Mouse (Mus musculus) left cerebral cortex, postnatal 25 days (tissue): ENCODE results near the gene Itgal. TPM values are rescaled to one million over a fixed set of nuclear protein-coding genes. Genes with fewer than 3 reads are reported as not detected.
"Not testable (repeated sequence)": the region's sequence is repeated elsewhere in the genome, so short reads cannot be mapped to it uniquely, and the experiment has no call there.

Experiments
- DNase-seq, 2 experiments: peaks; one replicate each; pipeline ENCODE4 v3.0.0; 2022; ENCODE audit warnings: low spot score in 2 of 2, mixed read lengths in 1 of 2
- intact Hi-C: fragments of 180-260 bp; cut with DNase I; formaldehyde crosslinking; loops from one replicate; pipeline ENCODE4 v1.15.1; 2025
- total RNA-seq, 2 experiments: library from RNA; stranded (reverse); gene quantifications; 2 replicates each; pipeline ENCODE4 v1.2.3; 2021

The Itgal gene
- total RNA-seq, 2 experiments from 2014 or later, result 0.34 to 0.94 TPM

- intact Hi-C loops, result no loop called here
These were observed 30.6 kb downstream of the Itgal start for GRCm38 (mm10) chr7:127326685-127327084.

DNA sequence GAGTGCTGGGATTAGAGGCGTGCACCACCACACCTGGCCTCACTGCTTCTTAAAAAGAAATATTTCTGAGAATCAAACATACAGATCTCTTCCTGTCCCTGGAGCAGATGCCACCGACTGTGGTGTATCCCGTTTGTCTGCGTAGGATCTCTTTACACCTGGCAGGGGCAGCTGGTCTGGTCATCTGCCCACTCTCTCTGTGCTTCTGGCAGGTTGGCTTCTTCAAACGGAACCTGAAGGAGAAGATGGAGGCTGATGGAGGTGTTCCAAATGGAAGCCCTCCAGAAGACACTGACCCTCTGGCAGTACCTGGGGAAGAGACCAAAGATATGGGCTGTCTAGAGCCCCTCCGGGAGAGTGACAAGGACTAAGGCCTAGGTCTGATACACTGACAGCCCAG, 37.2 kb downstream of the Itgal start:
- DNase-seq, result no peak
- intact Hi-C loops, result no loop called here

More at GRCm38 (mm10) chr7:127326685-127327084, 30.6 kb downstream of the Itgal start:
- peak in 1 of 2 experiments; percentile 57 for DNase-seq

DNA sequence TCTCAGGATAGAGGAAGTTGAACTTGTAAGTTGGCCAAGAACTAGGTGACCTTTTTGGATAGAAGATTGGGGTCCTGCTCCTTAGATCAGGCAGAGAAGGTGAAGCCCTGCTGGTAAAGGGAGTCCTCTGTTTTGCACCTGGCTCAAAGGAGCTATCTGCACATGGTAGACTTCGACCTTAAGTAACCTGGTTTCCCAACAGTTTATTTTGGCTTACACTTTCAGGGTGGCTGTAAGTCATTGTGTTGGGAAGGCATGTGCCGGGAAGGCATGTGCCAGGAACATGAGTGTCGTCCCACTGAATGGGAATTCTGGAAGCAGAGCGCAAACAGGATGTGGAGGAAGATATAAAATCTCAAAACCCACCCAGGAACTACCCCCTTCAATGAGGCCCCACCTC, 39.5 kb downstream of the Itgal start:
- DNase-seq, result no peak
- intact Hi-C loops, result no loop called here

- intact Hi-C loops, result no loop called here
These were observed 41.6 kb downstream of the Itgal start for GRCm38 (mm10) chr7:127337636-127338035.

GRCm38 (mm10) chr7:127341356-127341755, 45.3 kb downstream of the Itgal start:
- intact Hi-C loops, result loop anchor here (2.0 to 10.0 kb wide), 2 partner anchors 79 to 273 kb away; partner anchors contain the start of gene Zfp629

More at GRCm38 (mm10) chr7:127337636-127338035, 41.6 kb downstream of the Itgal start:
- no peak for DNase-seq

GRCm38 (mm10) chr7:127341861-127342260, 45.8 kb downstream of the Itgal start:
- not testable (repeated sequence) for DNase-seq
- intact Hi-C loops, result loop anchor here (2.0 to 10.0 kb wide), 2 partner anchors 79 to 273 kb away; partner anchors contain the start of gene Zfp629

More at GRCm38 (mm10) chr7:127341356-127341755, 45.3 kb downstream of the Itgal start:
- no peak for DNase-seq

DNA sequence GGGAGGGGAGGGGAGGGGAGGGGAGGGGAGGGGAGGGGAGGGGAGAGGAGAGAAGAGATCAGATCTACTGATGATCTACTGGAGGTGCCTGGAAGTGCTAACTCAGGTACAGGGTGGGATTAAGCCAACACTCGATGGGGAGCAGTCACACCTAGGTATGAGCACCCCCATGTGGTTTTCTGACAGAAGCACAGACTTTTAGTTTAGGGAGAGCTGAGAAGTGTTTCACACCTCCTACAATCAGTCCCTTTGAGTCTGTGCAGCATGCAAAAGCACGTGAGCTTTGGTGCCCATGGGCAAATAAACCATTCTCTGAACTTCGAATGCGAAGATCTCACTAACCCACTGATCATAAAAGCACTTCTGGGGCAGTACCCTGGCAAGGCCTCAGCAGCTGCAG, 46.3 kb downstream of the Itgal start:
- peak in 1 of 2 experiments; percentile 49 for DNase-seq
- intact Hi-C loops, result loop anchor here (10.0 kb wide), 1 partner anchor 272 kb away; the partner anchor contains the start of gene Zfp629

DNA sequence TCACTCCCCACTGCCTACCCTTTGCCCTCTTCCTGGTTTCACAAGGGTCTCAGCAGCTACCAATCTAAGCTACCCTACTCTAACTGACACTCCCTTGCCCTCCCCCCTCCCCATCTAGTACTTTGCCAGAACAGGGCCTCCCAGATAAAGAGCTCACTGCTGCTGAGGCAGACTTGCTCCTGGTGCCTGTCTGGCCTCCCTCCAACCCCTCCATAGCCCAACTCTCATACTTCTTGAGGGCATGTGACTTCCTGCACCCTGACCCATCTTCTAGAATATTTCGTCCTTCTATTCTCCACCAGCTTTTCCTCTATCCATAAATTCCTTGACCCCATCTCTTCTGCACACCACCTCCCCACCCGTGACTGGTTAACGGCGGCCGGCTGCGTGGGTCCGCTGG, 46.8 kb downstream of the Itgal start:
- intact Hi-C loops, result loop anchor here (10.0 kb wide), 1 partner anchor 272 kb away; the partner anchor contains the start of gene Zfp629
- DNase-seq, result no peak

DNA sequence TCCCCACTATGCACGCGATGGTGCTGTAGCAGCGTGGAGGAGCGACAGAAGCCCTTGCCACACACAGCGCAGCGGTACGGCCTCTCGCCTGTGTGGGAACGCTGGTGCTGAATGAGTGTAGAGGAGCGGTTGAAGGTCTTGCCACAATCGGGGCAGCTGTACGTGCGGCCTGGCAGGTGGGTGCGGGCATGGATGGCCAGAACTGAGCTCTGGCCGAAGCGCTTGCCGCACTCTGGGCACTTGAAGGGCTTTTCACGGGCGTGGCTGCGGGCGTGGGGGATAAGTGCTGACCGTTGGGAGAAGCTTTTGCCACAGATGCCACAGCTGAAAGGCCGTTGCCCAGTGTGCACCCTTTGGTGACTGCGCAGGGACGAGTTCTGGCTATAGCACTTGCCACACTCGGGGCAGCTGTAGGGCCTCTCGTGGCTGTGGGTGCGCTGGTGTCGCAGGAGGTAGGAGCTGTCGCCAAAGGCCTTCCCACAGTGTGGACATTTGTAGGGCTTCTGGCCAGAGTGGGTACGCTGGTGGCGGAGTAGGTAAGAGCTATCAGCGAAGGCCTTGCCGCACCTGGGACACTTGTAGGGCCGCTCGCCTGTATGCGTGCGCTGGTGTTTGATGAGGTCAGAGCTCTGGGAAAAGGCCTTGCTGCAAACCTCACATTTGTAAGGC, 47.4 kb downstream of the Itgal start:
- intact Hi-C loops, result loop anchor here (10.0 kb wide), 1 partner anchor 271 kb away; the partner anchor contains the start of gene Zfp629
- no peak for DNase-seq

DNA sequence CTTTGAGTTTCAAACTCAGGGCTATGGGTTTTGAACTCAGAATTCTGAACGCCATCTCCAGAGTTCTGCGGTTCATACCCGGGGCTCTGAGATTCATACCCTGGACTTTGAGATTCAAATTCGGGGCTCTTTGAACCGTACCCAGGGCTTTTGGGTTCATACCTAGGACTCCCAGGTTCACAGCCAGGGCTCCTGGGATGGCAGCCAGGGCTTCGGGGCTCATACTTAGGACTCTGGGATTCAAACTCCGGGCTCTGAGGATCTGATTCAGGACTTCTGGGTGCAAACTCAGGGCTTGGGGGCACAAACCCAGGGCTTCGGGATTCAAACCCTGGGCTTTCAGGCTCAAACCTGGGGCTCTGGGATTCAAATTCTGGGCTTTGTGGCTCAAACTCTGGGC, 48.3 kb downstream of the Itgal start:
- no peak for DNase-seq
- intact Hi-C loops, result loop anchor here (10.0 kb wide), 1 partner anchor 270 kb away; the partner anchor contains the start of gene Zfp629

DNA sequence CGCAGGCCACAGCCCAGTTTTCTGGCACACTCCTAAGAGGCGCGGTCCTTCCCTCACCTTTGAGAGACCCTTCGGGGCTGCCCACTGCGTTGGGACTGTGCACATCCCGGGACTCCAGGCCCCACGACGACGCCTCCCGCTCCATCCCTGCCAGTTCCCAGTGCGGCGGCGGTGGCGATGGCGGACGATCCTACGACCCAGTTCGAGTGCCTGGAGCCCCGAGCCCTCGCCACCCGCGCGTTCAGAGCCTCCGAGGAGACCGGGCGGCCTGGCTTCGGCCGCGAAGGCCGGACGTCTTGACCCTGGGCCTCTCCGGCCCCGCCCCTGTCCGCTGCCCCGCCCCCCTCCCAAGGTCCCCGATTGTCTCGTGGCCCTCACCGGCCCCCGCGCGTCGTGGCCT, 49.0 kb downstream of the Itgal start:
- intact Hi-C loops, result loop anchor here (10.0 kb wide), 1 partner anchor 270 kb away; the partner anchor contains the start of gene Zfp629
- DNase-seq, result peak in 1 of 2 experiments; percentile 57

- DNase-seq, result peak; percentile 86 to 88
- intact Hi-C loops, result loop anchor here (10.0 kb wide), 1 partner anchor 269 kb away; the partner anchor contains the start of gene Zfp629
These were observed 49.7 kb downstream of the Itgal start, which contains the start of gene Zfp768 for GRCm38 (mm10) chr7:127345512-127346325. TSS of gene Zfp768 (minus strand) at chr7:127345589.

DNA sequence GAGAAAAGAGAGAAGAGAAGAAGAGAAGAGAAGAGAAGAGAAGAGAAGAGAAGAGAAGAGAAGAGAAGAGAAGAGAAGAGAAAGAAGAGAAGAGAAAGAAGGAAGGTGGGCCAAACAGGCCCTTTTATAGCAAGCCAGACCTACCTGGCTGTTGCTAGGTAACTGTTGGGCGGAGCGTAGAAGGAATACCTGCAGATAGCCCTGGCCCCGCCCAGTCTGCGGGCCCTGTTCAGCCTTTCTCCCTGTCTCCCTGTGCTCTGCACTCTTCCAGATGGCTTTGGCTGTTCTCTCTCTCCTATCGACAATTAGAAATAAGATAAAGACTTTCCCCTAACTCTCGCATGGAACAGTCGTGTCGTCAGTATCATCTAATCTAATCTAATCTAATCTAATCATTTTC, 50.6 kb downstream of the Itgal start:
- intact Hi-C loops, result loop anchor here (10.0 kb wide), 1 partner anchor 268 kb away; the partner anchor contains the start of gene Zfp629
- DNase-seq, result no peak

DNA sequence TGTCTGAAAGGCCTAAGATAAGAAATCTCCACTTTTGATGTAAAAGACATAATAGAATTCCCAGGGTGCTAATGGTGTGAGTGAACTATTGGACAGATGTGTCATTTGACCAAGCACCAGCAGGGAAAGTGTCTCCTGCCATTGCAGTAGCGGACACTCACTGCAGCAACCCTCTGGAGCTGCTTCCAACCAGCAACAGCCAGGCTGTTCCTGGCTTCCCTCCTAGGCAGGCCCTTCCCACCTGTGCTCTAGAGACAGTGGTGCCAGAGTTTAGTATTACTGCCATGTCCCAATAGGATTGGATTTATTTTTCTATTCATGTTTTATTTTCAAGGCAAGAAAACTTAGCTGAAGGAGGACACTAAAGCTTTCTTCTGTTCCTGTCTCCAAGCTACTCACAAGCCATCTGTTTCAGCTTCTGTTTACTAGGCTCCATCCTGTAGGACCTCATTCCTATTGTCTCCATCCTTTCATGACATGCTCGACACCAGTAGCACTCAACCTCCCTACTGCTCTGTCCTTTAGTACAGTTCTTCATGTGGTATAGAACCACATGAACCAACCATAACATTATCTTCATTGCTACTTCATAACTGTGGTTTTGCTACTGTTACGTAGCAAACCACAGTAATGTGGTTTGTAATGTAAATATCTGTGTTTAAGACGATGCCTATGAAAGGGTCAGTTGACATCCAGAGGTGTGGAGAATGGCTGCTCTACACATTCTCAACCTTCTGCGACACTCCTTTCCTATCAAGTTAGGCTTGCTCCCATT, 55.4 kb downstream of the Itgal start:
- no peak for DNase-seq
- intact Hi-C loops, result no loop called here

GRCm38 (mm10) chr7:127355796-127356195, 59.7 kb downstream of the Itgal start:
- intact Hi-C loops, result no loop called here
- DNase-seq, result no peak

DNA sequence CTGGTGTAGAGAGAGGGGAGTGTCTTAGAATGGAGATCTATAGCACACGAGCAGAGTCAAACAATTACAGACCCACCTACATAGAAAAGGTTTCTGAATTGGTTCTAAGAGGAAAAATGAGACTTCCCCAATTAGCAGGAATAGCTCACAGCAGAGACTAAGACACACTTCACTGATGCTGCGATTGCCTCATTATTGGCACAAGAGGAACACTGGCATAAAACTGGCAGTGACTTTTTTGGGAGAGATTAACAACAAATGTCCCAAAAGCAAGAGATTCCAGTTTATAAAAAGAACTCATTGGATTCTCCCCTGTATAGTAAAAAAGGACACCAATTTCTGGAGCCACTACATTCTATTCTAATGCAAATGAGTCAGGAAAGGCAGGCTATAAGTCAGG, 61.8 kb downstream of the Itgal start:
- intact Hi-C loops, result no loop called here
- no peak for DNase-seq

GRCm38 (mm10) chr7:127358472-127358871, 62.4 kb downstream of the Itgal start:
- intact Hi-C loops, result no loop called here
- DNase-seq, result no peak

DNA sequence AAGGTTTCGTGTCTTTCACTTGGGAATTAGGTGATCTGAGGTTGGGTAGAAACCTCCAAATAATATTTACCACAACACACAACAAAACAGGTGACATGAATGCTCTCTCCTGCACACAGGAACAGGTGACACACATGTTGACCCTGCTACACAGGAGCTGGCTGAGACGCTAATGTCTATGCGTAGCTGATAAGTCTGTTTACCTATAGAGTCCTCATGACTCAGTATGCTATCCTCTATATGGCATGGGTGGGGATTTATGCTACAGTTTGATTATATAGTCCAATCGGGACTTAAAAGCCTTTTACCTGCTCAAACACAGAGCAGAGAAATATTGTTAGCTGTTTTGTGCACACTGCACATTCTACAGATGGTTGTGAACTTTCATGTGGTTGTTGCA, 64.2 kb downstream of the Itgal start:
- intact Hi-C loops, result loop anchor here (5.0 kb wide), 1 partner anchor 112 kb away; no protein-coding TSS in a partner anchor
- no peak for DNase-seq

DNA sequence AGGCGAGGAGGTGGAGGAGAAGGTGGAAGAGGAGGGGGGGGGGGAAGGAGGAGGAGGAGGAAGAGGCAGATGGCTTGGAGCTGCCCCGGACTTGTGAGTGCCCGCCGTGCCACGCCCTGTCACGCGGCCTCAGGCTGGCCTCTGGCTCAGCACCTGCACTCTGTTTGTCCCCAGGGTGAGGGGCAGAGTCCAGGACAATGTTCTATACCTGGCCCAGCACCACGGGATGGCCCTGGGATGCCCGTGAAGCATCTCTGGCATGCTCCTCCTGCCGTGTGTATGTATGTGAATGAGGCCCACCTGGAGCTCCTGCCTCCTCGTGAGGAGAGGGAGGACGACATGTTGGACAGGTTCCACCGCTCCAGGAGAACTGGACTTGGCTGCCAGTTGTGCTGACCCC, 65.4 kb downstream of the Itgal start:
- intact Hi-C loops, result loop anchor here (5.0 kb wide), 1 partner anchor 111 kb away; no protein-coding TSS in a partner anchor
- DNase-seq, result no peak
